Mouse (Mus musculus): ENCODE data around the gene Sptbn2.

DNA sequence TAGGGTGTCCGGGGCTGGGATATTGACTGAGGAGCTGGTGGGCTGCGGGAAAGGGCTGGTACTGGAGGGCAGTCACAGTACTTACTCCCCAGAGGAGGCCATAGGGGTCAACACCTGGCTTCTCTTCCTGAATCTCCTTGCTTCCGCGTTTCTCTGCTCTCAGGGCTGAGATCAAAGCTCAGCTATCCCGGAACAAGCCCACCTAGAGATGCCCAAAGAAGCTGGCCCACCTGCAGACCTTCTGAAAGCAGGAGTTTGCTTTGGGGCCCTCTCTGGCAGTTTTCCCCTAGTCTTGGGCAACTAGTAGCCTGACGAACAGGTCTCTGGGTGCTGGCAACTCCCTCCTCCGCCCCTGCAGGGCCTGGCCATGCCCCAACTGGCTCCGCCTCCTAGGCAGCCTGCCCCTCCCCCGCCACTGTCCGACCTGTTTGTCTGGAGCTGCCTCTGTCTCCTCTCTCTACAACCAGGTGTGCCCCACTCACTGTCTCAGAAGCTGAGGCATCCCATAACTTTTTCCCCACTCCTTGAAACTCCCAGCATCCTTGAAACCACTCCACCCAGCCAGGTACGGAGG, 9.8 kb downstream of the Sptbn2 start:
- no peak for TF ChIP-seq CTCF (IDR thresholded peaks at IDR 0.05; ENCODE audit: borderline replicate concordance, insufficient read depth, low read depth, low read length)
- TF ChIP-seq POLR2A (IDR thresholded peaks at IDR 0.05; ENCODE audit: borderline replicate concordance, insufficient read depth, low read length), result no peak

Measured in cerebellum, adult 2 months (tissue).